Mouse (Mus musculus) spleen, adult 2 months (tissue): Measurements from ENCODE around the gene Msrb1.

Experiments used
- CTCF ChIP-seq: fragments of 200-500 bp; IDR thresholded peaks from 2 replicates; pipeline ENCODE4 v1.5.1; 2011; ENCODE audit warnings: mild to moderate bottlenecking, inconsistent platforms; ENCODE audit not compliant: insufficient read depth, insufficient read length, insufficient replicate concordance; ENCODE audit errors: extremely low read depth
- POLR2A ChIP-seq: fragments of 200-500 bp; IDR thresholded peaks from 2 replicates; pipeline ENCODE4 v1.6.1; 2011; ENCODE audit warnings: low read depth, low read length, inconsistent platforms

GRCm38 (mm10) chr17:24746986-24747385 is 10.5 kb downstream of the Msrb1 start:
- no peak for TF ChIP-seq CTCF
- TF ChIP-seq POLR2A, result no peak
